ENCODE assay signal across 17 mouse cellular contexts in the genomic region with DNA sequence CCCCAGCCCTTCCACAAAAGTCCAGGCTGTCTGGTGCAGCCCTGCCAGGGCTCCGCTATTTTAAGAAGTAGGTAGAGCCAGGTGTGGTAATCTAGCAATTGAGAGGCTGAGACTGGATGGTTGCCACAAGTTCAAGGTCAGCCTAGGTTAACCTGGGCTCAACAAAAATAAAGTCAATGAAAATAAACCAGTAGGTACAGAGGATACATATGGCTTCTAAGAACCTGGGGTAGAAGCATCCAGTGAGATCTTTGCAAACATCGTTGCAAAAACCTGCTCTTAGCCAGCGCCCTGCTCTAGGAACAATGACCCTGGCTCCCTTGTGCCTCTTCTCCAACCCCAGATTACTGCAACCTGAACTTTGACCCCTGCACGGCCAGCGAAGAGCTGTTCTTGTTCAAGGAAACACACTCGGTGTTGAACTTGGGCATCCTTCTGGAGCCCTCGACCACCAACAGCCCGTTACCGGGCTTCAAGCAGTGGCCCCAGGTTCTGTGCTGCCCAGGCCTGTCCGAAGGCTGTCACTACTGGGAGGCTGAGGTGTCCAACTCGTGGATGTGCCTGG. TPM values are rescaled to one million over a fixed set of nuclear protein-coding genes. Genes with fewer than 3 reads are reported as not detected.
DNase-seq lines count a peak whose midpoint lies in the region; ATAC-seq and TF ChIP-seq lines count a peak whose summit lies in the region.
"Had no signal": no experiment of that assay in that cellular context is flagged by ENCODE, and none has a peak within 500 bp of the region (broad histone marks: within the 10 kb centered on the region; RNA-seq: fewer than 3 reads in every experiment).

No protein-coding gene starts in this region.

- no peak overlapping the region; the same call in 1 of the 2 replicates for H3K9ac ChIP-seq in heart, embryonic 13.5 days
- no peak overlapping the region for H3K9ac ChIP-seq in heart, adult 2 months (ENCODE audit: low read depth, low read length)
- peak overlapping the region; percentile 34; the same call in 1 of the 2 replicates for H3K9ac ChIP-seq in intestine, postnatal 0 days (ENCODE audit: low read depth, low read length)
- H3K9ac ChIP-seq in liver, embryonic 13.5 days: no peak overlapping the region
- H3K9ac ChIP-seq: forebrain, embryonic 12.5 days had no signal

- no peak for TF ChIP-seq POLR2A in heart, adult 2 months (IDR thresholded peaks at IDR 0.05; ENCODE audit: insufficient read depth, low read depth, low read length)

- peaks cover 4% of the 10 kb centered on the region; the same call in 1 of the 2 replicates for H3K27me3 ChIP-seq in heart, embryonic 13.5 days (replicated peaks)
- no peaks in the 10 kb centered on the region for H3K27me3 ChIP-seq in heart, adult 2 months (ENCODE audit: control insufficient read depth, insufficient read depth, low read length)
- H3K27me3 ChIP-seq in E14TG2a.4 (ENCODE audit: insufficient read depth, low read length): peaks cover 62% of the 10 kb centered on the region
- no peaks in the 10 kb centered on the region for H3K27me3 ChIP-seq in intestine, postnatal 0 days (replicated peaks; ENCODE audit: control insufficient read depth, insufficient read depth, low read length)
- H3K27me3 ChIP-seq in liver, embryonic 13.5 days: no peaks in the 10 kb centered on the region; the same call in 1 of the 2 replicates
- H3K27me3 ChIP-seq: forebrain, embryonic 12.5 days had no signal

- H3K79me2 ChIP-seq in heart, adult 2 months (replicated peaks; ENCODE audit: control insufficient read depth, insufficient read depth, low read length): no peaks in the 10 kb centered on the region

- no peak overlapping the region for H3K4me3 ChIP-seq in heart, embryonic 13.5 days
- H3K4me3 ChIP-seq in heart, adult 2 months: no peak overlapping the region
- peak overlapping the region; percentile 67 for H3K4me3 ChIP-seq in E14TG2a.4 (replicated peaks; ENCODE audit: low read length)
- no peak overlapping the region for H3K4me3 ChIP-seq in intestine, postnatal 0 days (ENCODE audit: low read depth, low read length)
- H3K4me3 ChIP-seq in liver, embryonic 13.5 days (replicated peaks): no peak overlapping the region
- H3K4me3 ChIP-seq: forebrain, embryonic 12.5 days; myocyte had no signal

- TF ChIP-seq CTCF in heart, adult 2 months (IDR thresholded peaks at IDR 0.05): no peak
- no peak for TF ChIP-seq CTCF in E14TG2a.4 (conservative IDR thresholded peaks at IDR 0.05; ENCODE audit: low read length)
- TF ChIP-seq CTCF in intestine, postnatal 0 days (IDR thresholded peaks at IDR 0.05; ENCODE audit: low read depth): no peak

- H3K9me3 ChIP-seq in heart, embryonic 13.5 days: no peaks in the 10 kb centered on the region
- peaks cover 3% of the 10 kb centered on the region; the same call in 1 of the 2 replicates for H3K9me3 ChIP-seq in E14TG2a.4 (ENCODE audit: low read length)
- no peaks in the 10 kb centered on the region for H3K9me3 ChIP-seq in intestine, postnatal 0 days (ENCODE audit: control insufficient read depth)
- H3K9me3 ChIP-seq in liver, embryonic 13.5 days (replicated peaks): no peaks in the 10 kb centered on the region
- H3K9me3 ChIP-seq: forebrain, embryonic 12.5 days had no signal

- H3K4me1 ChIP-seq in heart, embryonic 13.5 days: peaks cover 24% of the 10 kb centered on the region
- H3K4me1 ChIP-seq in heart, adult 2 months (ENCODE audit: control insufficient read depth, insufficient read depth, low read length): peaks cover 5% of the 10 kb centered on the region; the same call in 1 of the 2 replicates
- peaks cover 45% of the 10 kb centered on the region for H3K4me1 ChIP-seq in E14TG2a.4 (replicated peaks; ENCODE audit: low read depth, low read length)
- peaks cover 16% of the 10 kb centered on the region; the same call in 1 of the 2 replicates for H3K4me1 ChIP-seq in intestine, postnatal 0 days (replicated peaks; ENCODE audit: control insufficient read depth, insufficient read depth, low read length)
- peaks cover 25% of the 10 kb centered on the region for H3K4me1 ChIP-seq in liver, embryonic 13.5 days (replicated peaks)

- no peak for DNase-seq in heart, adult 2 months
- DNase-seq in liver, embryonic 13.5 days: no peak
- no peak for DNase-seq in cerebellum, adult 9-10 months
- DNase-seq in cerebellum, adult 18-20 months: no peak
- DNase-seq in left cerebral cortex, adult 8-10 months (ENCODE audit: low spot score in 2 of 2): no peak
- DNase-seq: cerebellum, adult 11-12 months; embryo, embryonic 11 days; lung, adult 2 months; thymus, postnatal 14 days had no signal

- 73% methylated on average over 11 of the region's 11 CpGs for WGBS in heart, embryonic 13.5 days
- WGBS in heart, adult 2 months: 79% methylated on average over 11 of the region's 11 CpGs
- WGBS in intestine, postnatal 0 days: 48% methylated on average over 11 of the region's 11 CpGs
- WGBS in liver, embryonic 13.5 days (ENCODE audit: insufficient replicate concordance): 59% methylated on average over 11 of the region's 11 CpGs

- TF ChIP-seq EP300 in heart, adult 2 months (IDR thresholded peaks at IDR 0.05; ENCODE audit: insufficient read depth, low read depth, low read length): no peak

- intact Hi-C loops in heart, adult 2 months (cut with DNase I): no loop called here

- H3K36me3 ChIP-seq in heart, embryonic 13.5 days: no peaks in the 10 kb centered on the region
- H3K36me3 ChIP-seq in heart, adult 2 months (ENCODE audit: control insufficient read depth, insufficient read depth, low read length): no peaks in the 10 kb centered on the region
- H3K36me3 ChIP-seq in E14TG2a.4 (ENCODE audit: insufficient read depth, low read length): no peaks in the 10 kb centered on the region
- no peaks in the 10 kb centered on the region for H3K36me3 ChIP-seq in intestine, postnatal 0 days (ENCODE audit: control insufficient read depth, insufficient read depth)
- no peaks in the 10 kb centered on the region for H3K36me3 ChIP-seq in liver, embryonic 13.5 days
- H3K36me3 ChIP-seq: forebrain, embryonic 12.5 days had no signal

- ATAC-seq in heart, embryonic 13.5 days (ENCODE audit: extremely low read depth, insufficient number of reproducible peaks, low FRiP score, low TSS enrichment): no peak
- ATAC-seq in intestine, postnatal 0 days: peak; percentile 14
- ATAC-seq in liver, embryonic 13.5 days (ENCODE audit: low read depth): peak; percentile 30; the same call in 1 of the 2 replicates

- H3K4me2 ChIP-seq in heart, embryonic 13.5 days: peak overlapping the region; percentile 37
- peak overlapping the region; percentile 48 for H3K4me2 ChIP-seq in intestine, postnatal 0 days (replicated peaks; ENCODE audit: low read depth)
- peak overlapping the region; percentile 10; the same call in 1 of the 2 replicates for H3K4me2 ChIP-seq in liver, embryonic 13.5 days
- H3K4me2 ChIP-seq: forebrain, embryonic 12.5 days had no signal

- H3K27ac ChIP-seq in heart, embryonic 13.5 days (replicated peaks): peak overlapping the region; percentile 75
- H3K27ac ChIP-seq in heart, adult 2 months: no peak overlapping the region
- H3K27ac ChIP-seq in intestine, postnatal 0 days (ENCODE audit: low read depth, low read length): peak overlapping the region; percentile 87
- H3K27ac ChIP-seq in liver, embryonic 13.5 days: peak overlapping the region; percentile 76
- H3K27ac ChIP-seq: forebrain, embryonic 12.5 days had no signal

RNA-seq across cellular contexts. Expression of gene Trim80, which starts 7.1 kb away (rescaled TPM):
- polyA plus RNA-seq in heart, embryonic 13.5 days (2015; fragmentation: Nextera tagmentation; extraction: Ambion mirVana): 0.07 and 0.19 TPM in 2 replicates
- under 1 TPM in 1 of 2 experiments, not detected in 1; 0.13 TPM for total RNA-seq in heart, adult 2 months (2021)
- 0.33 TPM in 1 of 2 replicates, not detected in the other for polyA plus RNA-seq in heart, adult 2 months (2012; rRNA removed)
- polyA plus RNA-seq in intestine, postnatal 0 days (2015; fragmentation: Nextera tagmentation; extraction: Ambion mirVana): 0.64 and 1.1 TPM in 2 replicates
- 0.16 and 0.27 TPM in 2 replicates for polyA plus RNA-seq in liver, embryonic 13.5 days (2015; fragmentation: Nextera tagmentation; extraction: Ambion mirVana)
- under 1 TPM in 2 of 4 experiments, not detected in 2; 0.16 to 0.30 TPM for total RNA-seq in left cerebral cortex, adult 8-10 months (2022)
- total RNA-seq: gastrocnemius, adult 18-20 months; hematopoietic stem cell, adult 5-6 weeks; megakaryocyte, adult 5-6 weeks had no signal
- polyA plus RNA-seq: forebrain, embryonic 12.5 days; myocyte had no signal

RNA-seq across cellular contexts. Expression of gene Slc16a5, which starts 14.9 kb away (rescaled TPM):
- polyA plus RNA-seq in heart, embryonic 13.5 days (2015; fragmentation: Nextera tagmentation; extraction: Ambion mirVana): 0.10 and 0.21 TPM in 2 replicates
- not detected for total RNA-seq in heart, adult 2 months (2021)
- polyA plus RNA-seq in heart, adult 2 months (2012; rRNA removed): 0.06 and 0.18 TPM in 2 replicates
- polyA plus RNA-seq in intestine, postnatal 0 days (2015; fragmentation: Nextera tagmentation; extraction: Ambion mirVana): 3.0 and 3.4 TPM in 2 replicates
- polyA plus RNA-seq in liver, embryonic 13.5 days (2015; fragmentation: Nextera tagmentation; extraction: Ambion mirVana): 0.06 TPM in 1 of 2 replicates, not detected in the other
- not detected for total RNA-seq in left cerebral cortex, adult 8-10 months (2022)
- total RNA-seq: gastrocnemius, adult 18-20 months; hematopoietic stem cell, adult 5-6 weeks had no signal
- polyA plus RNA-seq: forebrain, embryonic 12.5 days had no signal

RNA-seq across cellular contexts. Expression of gene Kctd2, which starts 27.5 kb away (rescaled TPM):
- 8.8 and 12.1 TPM in 2 replicates for polyA plus RNA-seq in heart, embryonic 13.5 days (2015; fragmentation: Nextera tagmentation; extraction: Ambion mirVana)
- total RNA-seq in heart, adult 2 months (2021): 10 to 100 TPM; 26.6 to 30.0 TPM
- polyA plus RNA-seq in heart, adult 2 months (2012; rRNA removed): 22.9 and 31.9 TPM in 2 replicates
- polyA plus RNA-seq in intestine, postnatal 0 days (2015; fragmentation: Nextera tagmentation; extraction: Ambion mirVana): 17.5 and 18.6 TPM in 2 replicates
- polyA plus RNA-seq in liver, embryonic 13.5 days (2015; fragmentation: Nextera tagmentation; extraction: Ambion mirVana): 2.5 and 4.1 TPM in 2 replicates
- 10 to 100 TPM; 63.2 to 74.5 (median 72.3) TPM for total RNA-seq in left cerebral cortex, adult 8-10 months (2022)

RNA-seq across cellular contexts. Expression of gene Atp5h, which starts 27.6 kb away (rescaled TPM):
- 1,581 and 1,838 TPM in 2 replicates for polyA plus RNA-seq in heart, embryonic 13.5 days (2015; fragmentation: Nextera tagmentation; extraction: Ambion mirVana)
- total RNA-seq in heart, adult 2 months (2021): 1,000 to 10,000 TPM; 1,964 to 2,328 TPM
- polyA plus RNA-seq in heart, adult 2 months (2012; rRNA removed): 830 and 1,376 TPM in 2 replicates
- polyA plus RNA-seq in intestine, postnatal 0 days (2015; fragmentation: Nextera tagmentation; extraction: Ambion mirVana): 1,235 and 1,272 TPM in 2 replicates
- 633 and 650 TPM in 2 replicates for polyA plus RNA-seq in liver, embryonic 13.5 days (2015; fragmentation: Nextera tagmentation; extraction: Ambion mirVana)
- 100 to 1,000 TPM; 439 to 484 (median 473) TPM for total RNA-seq in left cerebral cortex, adult 8-10 months (2022)

RNA-seq across cellular contexts. Expression of gene Armc7, which starts 28.1 kb away (rescaled TPM):
- 6.6 and 6.9 TPM in 2 replicates for polyA plus RNA-seq in heart, embryonic 13.5 days (2015; fragmentation: Nextera tagmentation; extraction: Ambion mirVana)
- 1 to 10 TPM; 1.9 to 2.7 TPM for total RNA-seq in heart, adult 2 months (2021)
- polyA plus RNA-seq in heart, adult 2 months (2012; rRNA removed): 2.3 and 3.3 TPM in 2 replicates
- polyA plus RNA-seq in intestine, postnatal 0 days (2015; fragmentation: Nextera tagmentation; extraction: Ambion mirVana): 6.9 and 7.0 TPM in 2 replicates
- 3.2 and 3.7 TPM in 2 replicates for polyA plus RNA-seq in liver, embryonic 13.5 days (2015; fragmentation: Nextera tagmentation; extraction: Ambion mirVana)
- 10 to 100 TPM; 11.6 to 15.1 (median 13.4) TPM for total RNA-seq in left cerebral cortex, adult 8-10 months (2022)
